Mouse (Mus musculus) CD4-positive helper T cell, adult 2 months (primary cell): ENCODE data around the gene Prr22.

ENCODE experiments used
- DNase-seq: peaks from one replicate; pipeline ENCODE4 v3.0.0-alpha.2; 2012; ENCODE audit warnings: low read depth, missing footprints, low spot score

Gene Prr22

DNA sequence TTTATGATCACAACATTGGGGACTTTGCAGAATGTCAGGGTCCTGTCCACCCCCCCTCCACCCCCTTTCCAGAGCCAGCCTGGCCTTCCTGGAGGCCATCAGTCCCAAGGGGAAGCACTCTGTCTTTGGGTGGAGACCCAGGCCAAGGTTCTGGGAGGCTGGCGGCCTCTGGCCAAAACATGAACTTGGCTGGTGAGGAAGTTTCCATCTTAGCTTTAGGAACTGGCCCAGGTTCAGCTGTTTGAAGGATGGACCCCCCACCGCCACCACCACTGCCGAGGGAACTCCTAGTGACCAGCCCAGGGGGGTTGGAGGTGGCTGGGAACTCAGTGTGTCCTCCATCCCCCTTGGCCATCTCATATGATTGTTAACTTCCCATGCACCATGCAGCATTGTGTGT, 9.0 kb upstream of the Prr22 start:
- DNase-seq: no peak

GRCm38 (mm10) chr17:56761991-56762410, 8.0 kb upstream of the Prr22 start:
- DNase-seq: peak; percentile 92

GRCm38 (mm10) chr17:56762769-56763731, 7.0 kb upstream of the Prr22 start:
- peak; percentile 79 for DNase-seq

DNA sequence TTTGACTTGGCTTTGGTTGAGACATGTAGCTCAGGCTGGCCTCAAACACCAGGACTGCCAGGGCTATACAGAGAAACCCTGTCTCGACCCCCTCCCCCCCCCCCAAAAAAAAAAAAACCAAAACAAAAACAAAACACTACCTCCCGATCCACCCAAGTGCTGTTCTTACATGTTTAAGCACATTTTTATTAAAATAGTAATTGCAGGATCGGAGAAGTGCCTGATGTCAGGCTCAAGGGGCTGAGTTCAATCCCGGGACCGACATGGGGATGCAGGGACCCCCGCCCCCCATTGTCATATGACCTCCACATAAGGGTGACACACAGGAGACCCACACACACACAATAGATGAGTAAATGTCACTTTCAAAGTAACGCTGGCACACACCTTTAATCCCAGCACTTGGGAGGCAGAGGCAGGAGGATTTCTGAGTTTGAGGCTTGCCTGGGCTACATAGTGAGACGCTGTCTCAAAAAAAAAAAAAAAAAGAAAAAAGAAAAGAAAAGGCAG, 6.3 kb upstream of the Prr22 start:
- DNase-seq: peak; percentile 24

DNA sequence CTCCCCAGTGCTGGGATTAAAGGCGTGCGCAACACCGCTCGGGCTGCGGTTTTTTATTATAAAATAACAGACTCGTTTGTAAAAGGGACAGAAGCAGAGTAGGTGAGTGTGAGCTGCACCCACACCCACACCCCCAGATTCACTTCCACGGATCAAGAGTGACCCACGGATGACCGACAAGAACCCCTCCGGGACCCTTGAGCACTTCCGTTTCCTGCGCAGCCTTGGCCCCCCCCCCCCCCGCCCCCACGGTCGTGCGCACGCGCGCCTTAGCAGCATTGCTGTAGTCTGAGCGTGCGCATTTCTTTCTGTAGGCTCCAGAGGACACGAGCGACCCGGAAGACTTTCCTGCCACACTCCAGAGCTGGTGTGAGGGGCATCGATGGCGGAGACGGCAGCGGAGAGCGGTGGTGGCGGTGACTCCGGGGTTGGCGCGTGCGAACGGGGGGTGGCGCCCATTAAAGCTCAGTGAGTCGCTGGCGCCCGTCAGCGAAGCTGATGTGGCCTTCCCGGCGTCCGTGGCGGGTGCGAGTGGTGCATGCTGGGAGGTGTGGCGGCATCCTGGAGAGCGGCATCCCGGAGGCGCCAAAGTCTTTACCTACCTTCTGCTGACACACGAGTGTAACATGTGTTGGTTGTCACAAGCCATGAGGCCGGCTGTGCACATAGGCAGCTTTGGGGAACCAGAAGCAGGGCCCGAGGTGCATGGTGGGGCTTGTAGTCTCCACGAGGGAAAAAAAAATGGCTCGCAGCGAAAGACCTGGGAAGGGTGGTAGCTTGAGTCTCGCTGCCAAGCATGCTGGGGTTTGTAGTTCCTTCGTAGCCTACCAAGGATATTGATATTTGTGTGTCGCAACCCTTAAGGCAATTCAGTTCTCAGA, 5.3 kb upstream of the Prr22 start, which contains the start of gene Dus3l:
Gene Dus3l (plus strand): TSS at position 284 of the 881 bp plus-strand sequence.
- peak; percentile 93 for DNase-seq

DNA sequence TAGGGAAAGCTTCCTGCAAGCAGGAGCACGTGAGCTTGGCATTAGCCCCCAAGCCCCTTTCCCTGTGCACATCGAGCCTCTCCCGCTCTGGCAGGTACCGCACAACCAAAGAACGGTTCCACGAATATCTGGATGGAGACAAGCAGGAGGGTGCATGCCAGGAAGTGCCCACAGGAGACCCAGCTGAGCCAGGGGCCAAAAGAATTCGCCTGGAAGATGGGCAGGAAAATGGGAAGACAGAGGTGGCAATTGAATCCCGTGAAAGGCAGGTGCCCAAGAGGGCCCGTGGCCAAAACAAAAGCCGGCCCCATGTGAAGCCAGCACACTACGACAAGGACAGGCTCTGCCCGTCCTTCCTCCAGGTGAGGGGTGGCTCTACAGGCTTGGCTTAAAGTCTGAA, 4.6 kb upstream of the Prr22 start:
- DNase-seq: no peak

- DNase-seq: no peak
Observed at GRCm38 (mm10) chr17:56766631-56767405, 3.2 kb upstream of the Prr22 start.

- DNase-seq: no peak
Observed at GRCm38 (mm10) chr17:56767531-56768135, 2.4 kb upstream of the Prr22 start.

- DNase-seq: no peak
Observed at GRCm38 (mm10) chr17:56768941-56769340, 1.1 kb upstream of the Prr22 start.

DNA sequence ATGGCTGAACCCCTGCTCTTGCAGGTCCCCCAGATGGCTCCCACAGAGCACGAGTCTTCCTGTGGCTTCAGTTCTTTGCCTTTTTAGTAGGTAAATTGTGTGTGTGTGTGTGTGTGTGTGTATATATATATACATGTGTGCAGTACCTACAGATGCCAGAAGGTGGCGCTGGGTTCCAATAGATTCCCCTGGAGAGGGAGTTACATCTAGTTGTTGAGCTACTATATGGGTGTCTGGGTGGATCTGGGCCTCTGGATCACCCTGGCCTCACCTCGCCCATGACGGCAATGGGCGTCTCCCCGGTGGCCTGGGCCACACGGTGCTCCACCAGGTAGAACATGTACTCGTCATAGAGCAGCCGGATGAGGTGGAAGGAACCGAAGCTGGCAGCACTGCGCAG, 7.5 kb downstream of the Prr22 start:
- no peak for DNase-seq

DNA sequence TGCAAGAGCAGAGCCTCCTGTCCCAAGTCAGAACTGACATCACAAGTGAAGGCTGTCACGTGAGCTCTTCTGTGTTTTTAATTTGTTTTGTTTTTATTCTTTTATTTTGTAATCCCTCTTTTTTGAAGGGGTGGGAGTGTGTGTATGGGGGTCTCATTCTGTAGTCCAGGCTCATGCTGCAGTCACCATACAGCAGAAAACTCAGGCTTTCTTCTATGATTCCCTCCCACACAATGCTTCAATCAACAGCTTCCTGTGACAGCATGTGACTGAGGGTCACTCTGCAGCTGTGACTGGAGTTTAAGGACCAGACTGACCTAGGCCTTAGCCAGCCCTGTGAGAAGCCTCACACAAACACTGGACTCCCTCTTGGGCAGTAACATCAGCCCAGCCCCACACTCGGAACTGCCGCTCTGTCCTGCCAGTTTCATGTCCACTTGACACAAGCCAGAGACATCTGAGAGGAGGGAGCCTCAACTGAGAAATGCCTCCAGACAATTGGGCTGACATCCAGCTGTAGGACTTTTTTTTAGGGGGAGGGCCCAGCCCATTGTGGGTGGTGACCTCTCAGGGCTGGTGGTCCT, 8.8 kb downstream of the Prr22 start:
- DNase-seq: no peak

- DNase-seq: no peak
Observed at GRCm38 (mm10) chr17:56780291-56780978, 10.4 kb downstream of the Prr22 start.

GRCm38 (mm10) chr17:56788886-56789285, 18.8 kb downstream of the Prr22 start:
- DNase-seq: no peak

DNA sequence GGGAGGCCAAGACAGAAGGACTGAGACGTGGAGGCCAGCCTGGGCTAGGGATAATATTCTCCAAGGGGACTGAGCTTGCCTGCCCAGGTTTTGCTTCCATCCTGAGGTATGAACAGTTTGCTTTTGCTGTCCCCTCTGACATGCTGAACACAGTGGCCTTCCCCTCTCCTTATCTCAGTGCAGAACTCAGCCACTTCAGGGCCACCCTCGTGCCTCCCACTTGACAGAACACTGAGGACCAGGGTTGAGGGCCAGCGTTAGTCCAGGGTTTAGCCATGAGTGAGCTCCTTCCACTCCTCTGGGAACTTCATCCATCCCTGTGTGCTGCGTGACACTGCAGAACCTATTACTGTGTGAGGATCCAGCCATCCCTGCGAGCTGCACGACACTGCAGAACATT, 19.2 kb downstream of the Prr22 start:
- DNase-seq: no peak

- no peak for DNase-seq
Observed at GRCm38 (mm10) chr17:56792588-56792987, 22.5 kb downstream of the Prr22 start.

DNA sequence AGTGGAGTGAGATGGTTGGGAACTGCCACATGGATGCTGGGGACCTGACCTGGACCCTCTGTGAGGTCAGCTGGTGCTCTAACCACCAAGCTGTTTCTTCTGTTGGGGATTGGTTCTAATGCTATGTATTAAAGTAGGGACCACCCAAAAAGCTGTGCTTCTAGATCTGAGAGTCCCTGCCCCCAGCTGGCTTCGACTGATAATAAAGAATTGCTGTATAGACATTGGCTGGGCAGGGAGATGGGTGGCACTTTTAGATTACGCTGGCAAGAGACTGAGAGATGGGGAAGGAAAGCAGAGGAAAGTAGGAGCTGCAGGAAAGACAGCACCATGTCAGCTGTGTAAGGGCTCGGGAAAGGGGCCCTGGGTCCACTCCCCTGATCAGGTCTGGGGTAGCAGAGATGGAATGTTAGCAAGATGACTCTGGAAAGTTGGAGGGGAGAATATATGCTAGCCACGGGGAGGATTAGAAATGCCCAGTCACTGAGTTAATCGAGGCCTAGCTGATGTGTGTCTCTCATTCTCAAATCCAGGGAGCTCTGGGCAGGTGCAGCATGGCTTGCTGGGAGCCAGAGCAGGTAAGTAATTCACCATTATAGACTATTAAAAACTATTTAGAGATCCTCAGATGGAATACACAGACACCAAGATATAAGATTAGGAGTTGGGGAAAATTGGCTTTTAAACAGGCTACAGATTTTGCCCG, 23.7 kb downstream of the Prr22 start:
- no peak for DNase-seq

DNA sequence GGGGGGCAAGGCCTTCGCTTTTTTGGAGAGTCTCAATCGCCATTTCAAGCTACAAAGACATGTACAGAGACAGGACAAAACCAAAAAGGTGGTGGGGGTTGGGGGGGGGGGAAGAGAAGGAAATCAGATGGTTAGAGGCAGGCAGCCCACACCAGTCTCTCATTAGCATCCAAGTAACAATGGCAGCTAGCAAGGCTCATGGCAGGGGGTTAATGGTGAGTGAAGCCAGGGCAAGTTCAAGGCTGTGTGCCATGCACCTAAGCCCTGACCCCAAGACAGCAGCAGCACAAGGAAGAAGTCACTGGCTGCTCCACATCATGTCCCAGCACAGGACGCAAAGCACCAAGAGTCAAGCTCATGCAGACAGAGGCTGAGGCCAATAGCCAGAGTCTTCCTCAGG, 29.2 kb downstream of the Prr22 start:
- no peak for DNase-seq

- DNase-seq: no peak
Observed at GRCm38 (mm10) chr17:56802065-56802464, 32.0 kb downstream of the Prr22 start.

DNA sequence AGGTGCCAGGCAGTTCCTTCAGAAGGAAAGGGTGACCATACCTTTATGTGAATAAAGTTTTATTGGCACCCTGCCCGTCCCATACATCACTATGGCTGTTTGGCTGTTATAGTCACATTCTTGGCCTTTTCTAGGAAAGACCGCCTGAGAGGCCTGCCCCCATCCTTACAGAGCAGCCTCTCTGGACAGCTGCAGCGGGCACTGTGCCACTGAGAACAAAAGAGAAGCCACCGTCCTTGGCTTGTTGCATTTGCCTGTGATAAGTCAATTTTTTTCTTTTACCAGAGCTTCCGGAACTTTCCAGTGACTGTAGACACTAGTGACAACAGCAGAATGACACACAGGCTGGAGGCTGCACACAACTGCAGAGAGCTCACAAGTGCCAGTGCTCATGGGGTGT, 34.9 kb downstream of the Prr22 start:
- DNase-seq: no peak
